ENCODE assay signal across 8 mouse cellular contexts in genomic region chr11:115421328-115421727, GRCm38 (mm10). TPM values are rescaled to one million over a fixed set of nuclear protein-coding genes. Genes with fewer than 3 reads are reported as not detected.
DNase-seq lines count a peak whose midpoint lies in the region; ATAC-seq and TF ChIP-seq lines count a peak whose summit lies in the region.

No protein-coding gene starts in this region.

- H3K4me3 ChIP-seq in heart, embryonic 12.5 days = peak overlapping the region; percentile 99
- peak overlapping the region; percentile 98 for H3K4me3 ChIP-seq in E14TG2a.4 (replicated peaks; ENCODE audit: low read length)
- H3K4me3 ChIP-seq in forebrain, embryonic 14.5 days (ENCODE audit: low read depth, low read length) = peak overlapping the region; percentile 94; the same call in 1 of the 2 replicates
- H3K4me3 ChIP-seq in liver, embryonic 15.5 days (replicated peaks) = peak overlapping the region; percentile 96

- DNase-seq in heart, adult 9 months (ENCODE audit: low spot score in 2 of 2) = no peak
- no peak for DNase-seq in forebrain, embryonic 14.5 days (ENCODE audit: low spot score)
- DNase-seq in c-Kit-positive CD71-positive TER-119-positive erythroid progenitor cells, embryonic 14.5 days (ENCODE audit: low spot score) = no peak
- no peak for DNase-seq in cerebellum, adult 9-11 months
- no peak for DNase-seq in left cerebral cortex, adult 11 months (ENCODE audit: low spot score)

- peaks cover 51% of the 10 kb centered on the region for H3K36me3 ChIP-seq in heart, embryonic 12.5 days
- peaks cover 49% of the 10 kb centered on the region for H3K36me3 ChIP-seq in E14TG2a.4 (ENCODE audit: insufficient read depth, low read length)
- peaks cover 41% of the 10 kb centered on the region for H3K36me3 ChIP-seq in forebrain, embryonic 14.5 days (ENCODE audit: control insufficient read depth, insufficient read depth, low read length)
- peaks cover 35% of the 10 kb centered on the region for H3K36me3 ChIP-seq in liver, embryonic 15.5 days (replicated peaks)

- H3K27ac ChIP-seq in heart, embryonic 12.5 days (ENCODE audit: poor library complexity, severe bottlenecking) = no peak overlapping the region
- no peak overlapping the region for H3K27ac ChIP-seq in forebrain, embryonic 14.5 days (ENCODE audit: low read depth, low read length)
- H3K27ac ChIP-seq in liver, embryonic 15.5 days (replicated peaks) = no peak overlapping the region

- peaks cover 42% of the 10 kb centered on the region for H3K4me1 ChIP-seq in heart, embryonic 12.5 days (replicated peaks)
- H3K4me1 ChIP-seq in E14TG2a.4 (replicated peaks; ENCODE audit: low read depth, low read length) = peaks cover 53% of the 10 kb centered on the region
- peaks cover 20% of the 10 kb centered on the region for H3K4me1 ChIP-seq in forebrain, embryonic 14.5 days (ENCODE audit: control insufficient read depth, insufficient read depth, low read length)
- H3K4me1 ChIP-seq in liver, embryonic 15.5 days (replicated peaks) = peaks cover 45% of the 10 kb centered on the region

- WGBS in heart, embryonic 12.5 days = 65% methylated on average over 1 of the region's 1 CpGs
- 55% methylated on average over 1 of the region's 1 CpGs for WGBS in forebrain, embryonic 14.5 days
- WGBS in liver, embryonic 15.5 days (ENCODE audit: insufficient replicate concordance) = 63% methylated on average over 1 of the region's 1 CpGs

- no peaks in the 10 kb centered on the region for H3K9me3 ChIP-seq in heart, embryonic 12.5 days (replicated peaks)
- no peaks in the 10 kb centered on the region for H3K9me3 ChIP-seq in E14TG2a.4 (ENCODE audit: low read length)
- no peaks in the 10 kb centered on the region for H3K9me3 ChIP-seq in forebrain, embryonic 14.5 days (replicated peaks; ENCODE audit: control insufficient read depth, low read length)
- H3K9me3 ChIP-seq in liver, embryonic 15.5 days (replicated peaks) = no peaks in the 10 kb centered on the region

- peak overlapping the region; percentile 97 for H3K4me2 ChIP-seq in heart, embryonic 12.5 days
- H3K4me2 ChIP-seq in forebrain, embryonic 14.5 days (ENCODE audit: low read length) = peak overlapping the region; percentile 98
- H3K4me2 ChIP-seq in liver, embryonic 15.5 days = peak overlapping the region; percentile 99

- no peak for ATAC-seq in heart, embryonic 12.5 days (ENCODE audit: insufficient number of reproducible peaks, low FRiP score)
- no peak for ATAC-seq in forebrain, embryonic 14.5 days
- ATAC-seq in liver, embryonic 15.5 days (ENCODE audit: insufficient read depth) = no peak

- H3K27me3 ChIP-seq in heart, embryonic 12.5 days (replicated peaks) = no peaks in the 10 kb centered on the region
- H3K27me3 ChIP-seq in E14TG2a.4 (ENCODE audit: insufficient read depth, low read length) = no peaks in the 10 kb centered on the region
- no peaks in the 10 kb centered on the region for H3K27me3 ChIP-seq in forebrain, embryonic 14.5 days (replicated peaks; ENCODE audit: control insufficient read depth, insufficient read depth, low read length)
- H3K27me3 ChIP-seq in liver, embryonic 15.5 days = no peaks in the 10 kb centered on the region

- H3K9ac ChIP-seq in heart, embryonic 12.5 days = peak overlapping the region; percentile 17; the same call in 1 of the 2 replicates
- H3K9ac ChIP-seq in forebrain, embryonic 14.5 days (ENCODE audit: low read length) = peak overlapping the region; percentile 95
- H3K9ac ChIP-seq in liver, embryonic 15.5 days = no peak overlapping the region

- no peak for TF ChIP-seq CTCF in E14TG2a.4 (conservative IDR thresholded peaks at IDR 0.05; ENCODE audit: low read length)

RNA-seq across cellular contexts. Expression of gene Kctd2, which starts 1.4 kb away (rescaled TPM):
- polyA plus RNA-seq in heart, embryonic 12.5 days (2016; fragmentation: Nextera tagmentation; extraction: Ambion mirVana) = 16.0 and 17.5 TPM in 2 replicates
- 17.8 and 17.9 TPM in 2 replicates for polyA plus RNA-seq in forebrain, embryonic 14.5 days (2014; fragmentation: Nextera tagmentation; extraction: Ambion mirVana)
- 4.4 and 5.6 TPM in 2 replicates for polyA plus RNA-seq in liver, embryonic 15.5 days (2015; fragmentation: Nextera tagmentation; extraction: Ambion mirVana)

RNA-seq across cellular contexts. Expression of gene Atp5h, which starts 1.6 kb away (rescaled TPM):
- polyA plus RNA-seq in heart, embryonic 12.5 days (2016; fragmentation: Nextera tagmentation; extraction: Ambion mirVana) = 1,576 and 1,627 TPM in 2 replicates
- polyA plus RNA-seq in forebrain, embryonic 14.5 days (2014; fragmentation: Nextera tagmentation; extraction: Ambion mirVana) = 768 and 904 TPM in 2 replicates
- 453 and 509 TPM in 2 replicates for polyA plus RNA-seq in liver, embryonic 15.5 days (2015; fragmentation: Nextera tagmentation; extraction: Ambion mirVana)

RNA-seq across cellular contexts. Expression of gene Mrpl58, which starts 17.8 kb away (rescaled TPM):
- polyA plus RNA-seq in heart, embryonic 12.5 days (2016; fragmentation: Nextera tagmentation; extraction: Ambion mirVana) = 156 and 162 TPM in 2 replicates
- polyA plus RNA-seq in forebrain, embryonic 14.5 days (2014; fragmentation: Nextera tagmentation; extraction: Ambion mirVana) = 203 and 253 TPM in 2 replicates
- 78.1 and 78.7 TPM in 2 replicates for polyA plus RNA-seq in liver, embryonic 15.5 days (2015; fragmentation: Nextera tagmentation; extraction: Ambion mirVana)

RNA-seq across cellular contexts. Expression of gene Trim80, which starts 19.0 kb away (rescaled TPM):
- 0.19 and 0.35 TPM in 2 replicates for polyA plus RNA-seq in heart, embryonic 12.5 days (2016; fragmentation: Nextera tagmentation; extraction: Ambion mirVana)
- not detected in 2 replicates for polyA plus RNA-seq in forebrain, embryonic 14.5 days (2014; fragmentation: Nextera tagmentation; extraction: Ambion mirVana)
- polyA plus RNA-seq in liver, embryonic 15.5 days (2015; fragmentation: Nextera tagmentation; extraction: Ambion mirVana) = 0.55 and 0.71 TPM in 2 replicates

RNA-seq across cellular contexts. Expression of gene Cdr2l, which starts 39.6 kb away (rescaled TPM):
- polyA plus RNA-seq in heart, embryonic 12.5 days (2016; fragmentation: Nextera tagmentation; extraction: Ambion mirVana) = 9.0 and 9.5 TPM in 2 replicates
- 17.7 and 19.0 TPM in 2 replicates for polyA plus RNA-seq in forebrain, embryonic 14.5 days (2014; fragmentation: Nextera tagmentation; extraction: Ambion mirVana)
- 1.2 and 1.3 TPM in 2 replicates for polyA plus RNA-seq in liver, embryonic 15.5 days (2015; fragmentation: Nextera tagmentation; extraction: Ambion mirVana)
